ENCODE assay signal across 8 mouse cellular contexts in genomic region chr17:65558217-65558616, GRCm38 (mm10). TPM values are rescaled to one million over a fixed set of nuclear protein-coding genes. Genes with fewer than 3 reads are reported as not detected.
DNase-seq lines count a peak whose midpoint lies in the region; ATAC-seq and TF ChIP-seq lines count a peak whose summit lies in the region.

No protein-coding gene starts in this region.

- in situ Hi-C loops in Patski (cut with MboI; ENCODE audit: low pct_unique_long_range_greater_than_20kb): loop anchor here (25.0 kb wide), 1 partner anchor 946 kb away; the partner anchor contains the start of gene Man2a1

- no peak for TF ChIP-seq POLR2A in limb, embryonic 14.5 days (IDR thresholded peaks at IDR 0.05; ENCODE audit: borderline replicate concordance, extremely low read depth, insufficient read depth, insufficient read length)

- no peaks in the 10 kb centered on the region for H3K9me3 ChIP-seq in hindbrain, embryonic 13.5 days
- no peaks in the 10 kb centered on the region for H3K9me3 ChIP-seq in limb, embryonic 14.5 days (ENCODE audit: control insufficient read depth, low read length)

- no peaks in the 10 kb centered on the region for H3K36me3 ChIP-seq in hindbrain, embryonic 13.5 days
- no peaks in the 10 kb centered on the region for H3K36me3 ChIP-seq in limb, embryonic 14.5 days (ENCODE audit: control insufficient read depth, insufficient read depth, low read length)

- peak overlapping the region; percentile 15 for H3K4me2 ChIP-seq in hindbrain, embryonic 13.5 days
- no peak overlapping the region for H3K4me2 ChIP-seq in limb, embryonic 14.5 days (replicated peaks; ENCODE audit: low read depth, low read length, severe bottlenecking)

- TF ChIP-seq CTCF in Patski (IDR thresholded peaks at IDR 0.05): peak; percentile 68

- CTCF ChIA-PET in Patski (lab: Charles Lee): no interaction called here

- H3K4me3 ChIP-seq in hindbrain, embryonic 13.5 days: no peak overlapping the region
- no peak overlapping the region for H3K4me3 ChIP-seq in limb, embryonic 14.5 days (replicated peaks; ENCODE audit: low read length)

- H3K27ac ChIP-seq in hindbrain, embryonic 13.5 days: no peak overlapping the region
- no peak overlapping the region for H3K27ac ChIP-seq in limb, embryonic 14.5 days (replicated peaks; ENCODE audit: low read depth, low read length)

- WGBS in hindbrain, embryonic 13.5 days: 46% methylated on average over 9 of the region's 9 CpGs
- 41% methylated on average over 9 of the region's 9 CpGs for WGBS in limb, embryonic 14.5 days

- peaks cover 7% of the 10 kb centered on the region for H3K4me1 ChIP-seq in hindbrain, embryonic 13.5 days (replicated peaks)
- 0 out of 2 replicates have a peak, but pooled peaks cover 3% of the 10 kb centered on the region for H3K4me1 ChIP-seq in limb, embryonic 14.5 days (ENCODE audit: control insufficient read depth, insufficient read depth, low read length)

- DNase-seq in B cell, adult 2 months: peak; percentile 53
- no peak for DNase-seq in Patski (ENCODE audit: low read depth, low spot score)
- DNase-seq in cerebellum, adult 9-11 months: peak; percentile 57
- DNase-seq in frontal cortex, postnatal 25 days (ENCODE audit: low spot score in 2 of 2): peak; percentile 36 to 55
- peak; percentile 38 for DNase-seq in limb, embryonic 14.5 days (ENCODE audit: low spot score)
- peak; percentile 60 for DNase-seq in naive thymus-derived CD4-positive, alpha-beta T cell, adult 2 months (ENCODE audit: low read depth)
- DNase-seq in thymus, postnatal 4 days: peak; percentile 68

- POLR2A ChIA-PET in Patski (lab: Charles Lee): no interaction called here

- H3K27me3 ChIP-seq in Patski: no peaks in the 10 kb centered on the region
- H3K27me3 ChIP-seq in hindbrain, embryonic 13.5 days: no peaks in the 10 kb centered on the region
- no peaks in the 10 kb centered on the region for H3K27me3 ChIP-seq in limb, embryonic 14.5 days (ENCODE audit: control insufficient read depth, insufficient read depth, low read length)

- no peak overlapping the region for H3K9ac ChIP-seq in hindbrain, embryonic 13.5 days
- no peak overlapping the region for H3K9ac ChIP-seq in limb, embryonic 14.5 days (ENCODE audit: low read depth, low read length, severe bottlenecking)

- peak; percentile 38 for ATAC-seq in Patski
- ATAC-seq in hindbrain, embryonic 13.5 days (ENCODE audit: low FRiP score): peak; percentile 50; the same call in 1 of the 2 replicates
- no peak for ATAC-seq in limb, embryonic 14.5 days (ENCODE audit: low FRiP score, low read depth)

RNA-seq across cellular contexts. Expression of gene Tmem232, which starts 17.6 kb away (rescaled TPM):
- polyA plus RNA-seq in Patski (2021): not detected
- 0.22 and 0.48 TPM in 2 replicates for polyA plus RNA-seq in hindbrain, embryonic 13.5 days (2015; fragmentation: Nextera tagmentation; extraction: Ambion mirVana)
- 0.14 and 0.19 TPM in 2 replicates for polyA plus RNA-seq in limb, embryonic 14.5 days (2012; rRNA removed)
- 0.19 and 0.44 TPM in 2 replicates for polyA plus RNA-seq in limb, embryonic 14.5 days (2014; fragmentation: Nextera tagmentation; extraction: Ambion mirVana)

RNA-seq across cellular contexts. Expression of gene Vapa, which starts 55.1 kb away (rescaled TPM):
- polyA plus RNA-seq in Patski (2021): 141 TPM
- 257 and 265 TPM in 2 replicates for polyA plus RNA-seq in hindbrain, embryonic 13.5 days (2015; fragmentation: Nextera tagmentation; extraction: Ambion mirVana)
- 53.0 and 57.7 TPM in 2 replicates for polyA plus RNA-seq in limb, embryonic 14.5 days (2012; rRNA removed)
- polyA plus RNA-seq in limb, embryonic 14.5 days (2014; fragmentation: Nextera tagmentation; extraction: Ambion mirVana): 192 and 196 TPM in 2 replicates
